Mouse (Mus musculus) C2C12 (cell line): ENCODE measurements around the gene Arl4c. TPM values are rescaled to one million over a fixed set of nuclear protein-coding genes. Genes with fewer than 3 reads are reported as not detected.
"Not testable (repeated sequence)": the region's sequence is repeated elsewhere in the genome, so short reads cannot be mapped to it uniquely, and the experiment has no call there.

ENCODE experiments used
- H3K27me3 ChIP-seq: one replicate; pipeline ENCODE4 v1.6.1; 2011; ENCODE audit not compliant: control insufficient read depth, insufficient read depth, insufficient read length
- H3K36me3 ChIP-seq: one replicate; pipeline ENCODE4 v1.6.1; 2011; ENCODE audit not compliant: control insufficient read depth, insufficient read depth
- H3K4me3 ChIP-seq: one replicate; pipeline ENCODE4 v1.5.1; 2011; ENCODE audit warnings: mild to moderate bottlenecking, control low read depth; ENCODE audit not compliant: poor library complexity, insufficient read depth, severe bottlenecking
- H3K79me2 ChIP-seq: one replicate; pipeline ENCODE4 v1.6.1; 2011; ENCODE audit not compliant: control insufficient read depth, insufficient read depth
- H3K79me3 ChIP-seq: one replicate; pipeline ENCODE4 v1.6.1; 2011; ENCODE audit warnings: low read depth, control low read depth
- H3ac ChIP-seq: one replicate; pipeline ENCODE3; 2011; ENCODE audit warnings: low read depth; ENCODE audit not compliant: control insufficient read depth, insufficient read length
- CEBPB ChIP-seq: IDR thresholded peaks from one replicate; pipeline ENCODE4 v1.6.1; 2011; ENCODE audit warnings: low read depth, mild to moderate bottlenecking, control low read depth, moderate library complexity
- CTCF ChIP-seq: IDR thresholded peaks from one replicate; pipeline ENCODE4 v1.5.1; 2011; ENCODE audit not compliant: control insufficient read depth, insufficient read depth, insufficient read length
- FOSL1 ChIP-seq: IDR thresholded peaks from one replicate; pipeline ENCODE4 v1.8.0; 2011; ENCODE audit warnings: mild to moderate bottlenecking, low read length; ENCODE audit not compliant: poor library complexity, insufficient read depth, severe bottlenecking
- MAX ChIP-seq: IDR thresholded peaks from one replicate; pipeline ENCODE4 v1.6.1; 2011; ENCODE audit warnings: mild to moderate bottlenecking, control low read depth
- MYOD1 ChIP-seq: IDR thresholded peaks from one replicate; pipeline ENCODE4 v1.6.1; 2011; ENCODE audit warnings: low read depth; ENCODE audit not compliant: control insufficient read depth, insufficient read length
- MYOG ChIP-seq: IDR thresholded peaks from one replicate; pipeline ENCODE4 v1.6.1; 2011; ENCODE audit not compliant: control insufficient read depth, insufficient read length; ENCODE audit errors: extremely low read depth
- USF1 ChIP-seq: IDR thresholded peaks from one replicate; pipeline ENCODE4 v1.6.1; 2011; ENCODE audit warnings: low read depth, mild to moderate bottlenecking, control low read depth, moderate library complexity
- polyA plus RNA-seq: library from polyadenylated mRNA; unstranded; fragments of >200 nt; fragmentation: generic; extraction: Trizol; gene quantifications from one replicate; pipeline ENCODE4 v1.2.1, GENCODE M21; 2012; ENCODE audit warnings: missing spikeins

Gene Arl4c
- polyA plus RNA-seq, 1 experiment = 81.3 TPM

DNA sequence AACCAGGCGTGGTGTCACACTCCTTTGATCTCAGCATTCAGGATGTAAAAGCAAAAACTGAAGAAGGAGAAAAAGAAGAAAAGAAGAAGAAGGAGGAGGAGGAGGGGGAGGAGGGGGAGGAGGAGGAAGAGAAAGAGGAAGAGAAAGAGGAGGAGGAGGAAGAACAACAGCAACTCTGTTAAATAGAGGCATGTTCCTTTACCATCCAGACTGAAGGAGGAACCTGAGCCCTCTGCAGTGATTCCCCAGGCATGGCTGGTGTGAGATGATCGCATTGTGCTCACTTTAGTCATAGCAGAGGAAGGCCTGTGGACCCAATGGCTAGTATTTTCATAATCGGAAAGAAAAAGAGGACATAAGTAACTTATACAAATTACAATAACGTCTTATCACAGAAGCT, 59.3 kb downstream of the Arl4c start:
- Histone ChIP-seq H3K79me2 (no peaks in the 10 kb centered on the region), H3ac (no peak overlapping the region), H3K36me3 (no peaks in the 10 kb centered on the region), H3K79me3 (no peaks in the 10 kb centered on the region), H3K27me3 (no peaks in the 10 kb centered on the region), H3K4me3 (no peak overlapping the region)
- no peak for TF ChIP-seq MYOG
- TF ChIP-seq MAX = no peak
- no peak for TF ChIP-seq CEBPB
- no peak for TF ChIP-seq MYOD1
- no peak for TF ChIP-seq FOSL1
- TF ChIP-seq USF1 = no peak
- TF ChIP-seq CTCF = no peak

- no peaks in the 10 kb centered on the region for H3K79me3 ChIP-seq
- H3K4me3 ChIP-seq = no peak overlapping the region
- no peaks in the 10 kb centered on the region for H3K36me3 ChIP-seq
- no peak for TF ChIP-seq CTCF
- no peak for TF ChIP-seq MYOD1
- TF ChIP-seq MAX = no peak
- no peak for TF ChIP-seq CEBPB
- no peak for TF ChIP-seq MYOG
- TF ChIP-seq FOSL1 = no peak
- no peak for TF ChIP-seq USF1
- H3K27me3 ChIP-seq = no peaks in the 10 kb centered on the region
- H3K79me2 ChIP-seq = no peaks in the 10 kb centered on the region
- H3ac ChIP-seq = no peak overlapping the region
Observed at GRCm38 (mm10) chr1:88641678-88642215, 60.3 kb downstream of the Arl4c start.

DNA sequence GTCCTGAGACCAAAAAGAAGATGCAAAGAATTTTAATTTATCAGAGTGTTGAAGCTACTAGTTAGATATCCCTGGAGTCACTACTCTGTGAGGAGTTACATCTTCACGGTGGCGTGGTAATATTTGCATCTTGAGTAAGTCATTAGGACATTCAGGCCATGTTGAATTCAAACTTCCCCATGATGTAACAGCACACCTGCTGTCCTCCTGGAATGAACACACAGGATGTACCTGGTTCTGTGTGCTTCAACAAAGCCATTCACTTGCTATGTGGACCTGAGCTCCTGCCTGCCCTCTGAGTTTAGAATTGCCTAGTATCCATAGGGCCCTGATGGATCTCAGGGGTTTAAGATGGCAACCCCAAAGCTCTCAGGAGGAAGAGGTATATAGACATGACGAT, 60.8 kb downstream of the Arl4c start:
- H3K79me2 ChIP-seq = no peaks in the 10 kb centered on the region
- H3K36me3 ChIP-seq = no peaks in the 10 kb centered on the region
- H3ac ChIP-seq = no peak overlapping the region
- H3K27me3 ChIP-seq = no peaks in the 10 kb centered on the region
- H3K79me3 ChIP-seq = no peaks in the 10 kb centered on the region
- TF ChIP-seq FOSL1 (no peak), CEBPB (no peak), MAX (no peak), USF1 (no peak), MYOD1 (no peak), MYOG (no peak), CTCF (no peak)
- H3K4me3 ChIP-seq = no peak overlapping the region

- TF ChIP-seq MYOG (no peak), CEBPB (peak; percentile 19), MYOD1 (peak; percentile 92), FOSL1 (peak; percentile 30)
- Histone ChIP-seq H3K4me3 (no peak overlapping the region), H3K27me3 (no peaks in the 10 kb centered on the region), H3ac (peak overlapping the region; percentile 20), H3K79me3 (no peaks in the 10 kb centered on the region), H3K36me3 (no peaks in the 10 kb centered on the region), H3K79me2 (no peaks in the 10 kb centered on the region)
Observed at GRCm38 (mm10) chr1:88639432-88640281, 62.4 kb downstream of the Arl4c start.

DNA sequence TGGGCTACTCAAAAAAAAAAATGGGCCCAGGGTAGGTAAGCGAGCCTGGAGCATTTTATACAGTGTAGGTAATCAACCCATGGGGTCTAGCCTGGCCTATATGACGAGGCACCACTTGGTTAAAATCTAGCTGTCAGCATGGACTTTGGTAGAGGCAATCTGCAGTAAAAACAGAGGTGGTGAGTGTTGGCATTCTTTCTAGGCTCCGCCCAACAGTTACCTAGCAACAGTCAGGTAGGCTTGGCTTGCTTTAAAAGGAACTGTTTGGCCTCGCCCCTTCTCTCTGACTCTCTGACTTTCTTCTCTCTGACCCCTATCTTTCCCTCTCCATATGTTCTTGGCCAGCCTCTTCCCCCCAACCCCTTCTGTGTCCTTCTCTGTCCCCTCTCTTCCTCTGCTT, 63.4 kb downstream of the Arl4c start:
- Histone ChIP-seq H3K36me3 (no peaks in the 10 kb centered on the region), H3K79me3 (no peaks in the 10 kb centered on the region), H3K4me3 (no peak overlapping the region), H3K27me3 (no peaks in the 10 kb centered on the region), H3K79me2 (no peaks in the 10 kb centered on the region), H3ac (no peak overlapping the region)
- TF ChIP-seq FOSL1 = no peak
- no peak for TF ChIP-seq MAX

DNA sequence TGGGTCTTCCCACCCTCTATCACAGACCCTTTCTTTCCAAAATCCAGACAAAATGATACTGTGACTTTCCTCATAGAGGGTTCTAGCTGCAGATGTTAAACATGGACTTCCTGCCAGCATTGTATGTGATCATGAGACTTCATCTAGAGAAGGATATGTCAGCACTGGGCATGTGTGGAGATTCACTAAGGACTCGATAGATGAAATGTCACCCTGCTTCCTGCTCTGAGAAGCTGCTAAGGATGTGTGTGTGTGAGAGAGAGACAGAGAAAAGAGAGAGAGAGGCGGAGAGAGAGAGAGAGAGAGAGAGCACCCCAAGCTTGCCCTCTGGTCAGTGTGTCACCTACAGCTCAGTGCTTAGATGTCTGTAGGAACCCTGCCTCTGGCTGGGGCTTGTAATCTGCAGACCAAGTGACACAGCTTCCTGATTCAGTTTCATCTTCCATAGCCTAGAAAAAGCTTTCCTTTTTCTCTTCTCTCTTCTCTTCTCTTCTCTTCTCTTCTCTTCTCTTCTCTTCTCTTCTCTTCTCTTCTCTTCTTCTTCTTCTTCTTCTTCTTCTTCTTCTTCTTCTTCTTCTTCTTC, 65.4 kb downstream of the Arl4c start:
- not testable (repeated sequence) for H3ac ChIP-seq

More for the DNA sequence above, 65.4 kb downstream of the Arl4c start:
- not testable (repeated sequence) for H3K4me3 ChIP-seq, H3K79me3 ChIP-seq, H3K36me3 ChIP-seq, H3K27me3 ChIP-seq, H3K79me2 ChIP-seq
